Mouse (Mus musculus) embryonic facial prominence, embryonic 11.5 days (tissue): ENCODE data around the gene Clcn3. TPM values are rescaled to one million over a fixed set of nuclear protein-coding genes. Genes with fewer than 3 reads are reported as not detected.

Source experiments
- ATAC-seq: fragments of 200-750 bp; cut with Nextera tagmentation; replicated peaks from 2 replicates; pipeline ENCODE4 v1.8.0; 2017; ENCODE audit warnings: low read depth; ENCODE audit not compliant: insufficient number of reproducible peaks, low FRiP score, low TSS enrichment
- DNase-seq: peaks from one replicate; pipeline ENCODE4 v3.0.0-alpha.2; 2015; ENCODE audit warnings: low spot score
- H3K27ac ChIP-seq: fragments of 300-500 bp; sonication (generic); replicated peaks from 2 replicates; pipeline ENCODE4 v1.5.1; 2014; ENCODE audit warnings: mild to moderate bottlenecking, low read depth, low read length, control low read depth
- H3K27me3 ChIP-seq: fragments of 300-500 bp; sonication (generic); 2 replicates; pipeline ENCODE4 v1.6.1; 2014; ENCODE audit warnings: mild to moderate bottlenecking, low read length, moderate library complexity, mixed read lengths; ENCODE audit not compliant: control insufficient read depth, insufficient read depth
- H3K36me3 ChIP-seq: fragments of 300-500 bp; sonication (generic); replicated peaks from 2 replicates; pipeline ENCODE4 v1.6.1; 2014; ENCODE audit warnings: low read depth, mild to moderate bottlenecking, low read length, moderate library complexity, mixed read lengths; ENCODE audit not compliant: control insufficient read depth, insufficient read depth
- H3K4me1 ChIP-seq: fragments of 300-500 bp; sonication (generic); 2 replicates; pipeline ENCODE4 v1.6.1; 2014; ENCODE audit warnings: low read length, mixed read lengths; ENCODE audit not compliant: control insufficient read depth, insufficient read depth
- H3K4me2 ChIP-seq: fragments of 300-500 bp; sonication (generic); 2 replicates; pipeline ENCODE4 v1.6.1; 2014; ENCODE audit warnings: low read depth, mild to moderate bottlenecking, control low read depth, low read length, moderate library complexity
- H3K4me3 ChIP-seq: fragments of 300-500 bp; sonication (generic); 2 replicates; pipeline ENCODE4 v1.5.1; 2014; ENCODE audit warnings: low read depth, low read length, control low read depth
- H3K9ac ChIP-seq: fragments of 300-500 bp; sonication (generic); replicated peaks from 2 replicates; pipeline ENCODE4 v1.6.1; 2014; ENCODE audit warnings: mild to moderate bottlenecking, control low read depth, low read length
- H3K9me3 ChIP-seq: fragments of 300-500 bp; sonication (generic); replicated peaks from 2 replicates; pipeline ENCODE4 v1.6.1; 2016; ENCODE audit warnings: mild to moderate bottlenecking, low read length, inconsistent platforms, mixed read lengths; ENCODE audit not compliant: control insufficient read depth
- WGBS: fragments of 180-500 bp; shearing (Covaris S2); extraction: QIAGEN DNeasy Blood & Tissue Kit; methylation state at CpG from one replicate; pipeline ENCODE4 v1.1.7; 2014; 5-methylcytosine and 5-hydroxymethylcytosine counted together
- polyA plus RNA-seq: library from polyadenylated mRNA; unstranded; fragments of >200 nt; fragmentation: Nextera tagmentation; extraction: Ambion mirVana; gene quantifications from 2 replicates; pipeline ENCODE4 v1.2.1, GENCODE M21; 2014

Clcn3 gene
- polyA plus RNA-seq, 1 experiment from 2014 or later, result 18.0 TPM

DNA sequence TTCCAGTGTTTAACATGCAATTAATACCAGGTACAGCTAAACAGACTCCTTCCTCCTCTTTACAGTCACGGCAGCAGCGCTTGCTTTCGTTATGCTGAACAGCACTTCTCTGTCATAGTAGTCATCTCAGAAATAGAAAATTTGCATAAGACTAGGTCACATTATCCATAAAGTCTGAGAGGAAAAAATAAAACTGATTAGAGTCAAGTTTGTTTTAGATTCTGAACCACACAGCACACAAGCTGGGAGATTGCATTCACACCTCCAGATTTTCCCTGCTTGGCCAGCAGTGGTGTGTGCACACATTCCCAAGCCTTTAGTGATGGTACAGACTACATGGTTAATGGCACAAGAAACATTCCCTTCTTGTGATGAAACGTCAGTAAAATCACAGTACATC is 71.0 kb downstream of the Clcn3 start:
- H3K27ac ChIP-seq, result no peak overlapping the region
- no peak for DNase-seq

DNA sequence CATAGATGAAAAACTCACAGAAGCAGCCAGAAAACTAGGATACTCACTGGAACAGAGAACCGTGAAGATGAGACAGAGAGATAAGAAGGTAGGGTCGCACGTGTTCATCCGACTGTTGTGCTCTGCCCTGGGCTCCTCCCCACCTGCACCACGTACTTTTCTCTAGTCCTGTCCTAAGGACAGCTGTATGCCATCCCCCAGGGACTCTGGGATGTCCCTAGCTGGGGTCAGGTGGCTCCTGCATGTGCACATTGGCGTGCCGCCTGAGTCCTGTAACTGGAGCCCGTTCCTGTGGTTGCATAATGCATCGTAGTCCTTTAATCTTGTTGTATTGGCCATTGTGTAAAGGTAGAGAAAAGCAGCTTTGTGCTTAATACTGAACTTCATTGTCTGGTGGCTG is 83.0 kb downstream of the Clcn3 start:
- ATAC-seq (no peak), DNase-seq (no peak)
- Histone ChIP-seq H3K36me3 (no peaks in the 10 kb centered on the region; the same call in 1 of the 2 replicates), H3K9ac (no peak overlapping the region), H3K4me1 (no peaks in the 10 kb centered on the region), H3K4me2 (no peak overlapping the region), H3K4me3 (no peak overlapping the region), H3K9me3 (no peaks in the 10 kb centered on the region), H3K27ac (no peak overlapping the region), H3K27me3 (no peaks in the 10 kb centered on the region)
- WGBS, result 69% methylated on average over 9 of the region's 9 CpGs

More for the DNA sequence above, 71.0 kb downstream of the Clcn3 start:
- Histone ChIP-seq H3K36me3 (no peaks in the 10 kb centered on the region), H3K4me2 (no peak overlapping the region), H3K9ac (no peak overlapping the region), H3K27me3 (no peaks in the 10 kb centered on the region), H3K4me1 (no peaks in the 10 kb centered on the region), H3K9me3 (no peaks in the 10 kb centered on the region), H3K4me3 (no peak overlapping the region)
- ATAC-seq, result no peak
- 79% methylated on average over 4 of the region's 4 CpGs for WGBS

DNA sequence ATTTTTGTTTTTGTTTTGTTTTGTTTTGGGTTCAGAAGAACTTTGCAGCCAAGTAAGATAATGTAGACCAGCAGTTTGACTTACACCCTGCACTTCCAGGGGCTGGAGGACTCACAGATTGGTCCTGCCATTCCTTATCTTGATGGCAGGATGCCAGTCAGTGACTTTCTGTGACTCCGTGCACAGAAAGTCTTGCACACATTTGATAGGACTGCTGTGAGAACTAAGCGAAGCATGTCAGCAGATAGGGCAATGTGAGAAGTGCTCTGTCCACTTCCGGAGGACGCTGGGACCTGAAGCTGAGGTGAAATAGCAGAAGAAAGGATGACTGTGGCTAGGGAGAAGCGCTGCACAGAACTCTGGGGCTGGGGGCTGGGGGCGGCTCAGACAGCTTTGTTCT is 87.2 kb downstream of the Clcn3 start:
- no peak overlapping the region for H3K4me3 ChIP-seq
- H3K27me3 ChIP-seq, result no peaks in the 10 kb centered on the region
- no peak overlapping the region for H3K27ac ChIP-seq
- ATAC-seq (no peak), DNase-seq (no peak)
- no peak overlapping the region for H3K4me2 ChIP-seq
- H3K9ac ChIP-seq, result no peak overlapping the region
- H3K4me1 ChIP-seq, result no peaks in the 10 kb centered on the region
- 91% methylated on average over 6 of the region's 6 CpGs for WGBS
- H3K9me3 ChIP-seq, result no peaks in the 10 kb centered on the region
- H3K36me3 ChIP-seq, result no peaks in the 10 kb centered on the region; the same call in 1 of the 2 replicates

DNA sequence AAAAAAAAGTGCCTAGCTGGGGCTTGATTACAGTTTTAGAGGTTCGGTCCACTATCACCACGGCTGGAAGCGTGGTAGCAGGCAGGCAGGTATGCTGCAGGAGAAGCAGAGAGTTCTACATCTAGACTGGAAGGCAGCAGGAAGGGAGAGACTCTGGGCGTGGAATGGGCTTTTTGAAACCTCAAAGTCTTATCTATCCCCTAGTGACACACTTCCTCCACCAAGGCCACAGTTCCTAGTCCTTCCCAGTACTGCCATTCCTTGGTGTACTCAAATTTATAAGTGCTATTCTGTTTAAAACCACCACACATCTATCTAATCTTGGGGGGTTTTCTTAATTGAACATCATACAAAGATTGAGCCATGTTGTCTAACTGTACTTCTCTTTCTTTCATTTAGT is 91.3 kb downstream of the Clcn3 start:
- ATAC-seq (no peak), DNase-seq (no peak)
- no peak overlapping the region for H3K4me3 ChIP-seq
- no peak overlapping the region for H3K27ac ChIP-seq
- no peaks in the 10 kb centered on the region for H3K27me3 ChIP-seq
- H3K36me3 ChIP-seq, result no peaks in the 10 kb centered on the region; the same call in 1 of the 2 replicates
- H3K9ac ChIP-seq, result no peak overlapping the region
- 92% methylated on average over 4 of the region's 4 CpGs for WGBS
- no peaks in the 10 kb centered on the region for H3K9me3 ChIP-seq
- H3K4me2 ChIP-seq, result no peak overlapping the region
- no peaks in the 10 kb centered on the region for H3K4me1 ChIP-seq

DNA sequence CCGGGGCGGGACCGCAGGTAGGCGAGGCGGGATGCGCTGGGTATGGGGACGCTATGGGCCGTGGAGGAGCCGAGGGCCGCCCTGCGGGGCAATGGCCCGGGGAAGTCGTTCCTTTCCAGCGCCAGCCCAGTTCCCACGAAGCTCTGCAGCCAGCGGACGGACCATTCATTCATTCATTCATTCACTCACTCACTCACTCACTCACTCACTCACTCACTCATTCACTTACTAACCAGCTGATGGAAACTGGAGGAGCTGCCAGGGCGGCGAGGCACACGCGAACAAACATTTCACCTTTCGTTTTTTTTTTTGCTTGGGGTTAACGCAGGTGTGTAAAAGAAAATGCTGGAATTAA is 92.6 kb downstream of the Clcn3 start:
- Histone ChIP-seq H3K9ac (peak overlapping the region; percentile 75), H3K27me3 (no peaks in the 10 kb centered on the region), H3K4me2 (peak overlapping the region; percentile 29), H3K4me1 (no peaks in the 10 kb centered on the region), H3K4me3 (peak overlapping the region; percentile 59), H3K9me3 (no peaks in the 10 kb centered on the region), H3K36me3 (no peaks in the 10 kb centered on the region; the same call in 1 of the 2 replicates), H3K27ac (no peak overlapping the region)
- ATAC-seq (no peak), DNase-seq (no peak)
- 1% methylated on average over 22 of the region's 23 CpGs for WGBS

DNA sequence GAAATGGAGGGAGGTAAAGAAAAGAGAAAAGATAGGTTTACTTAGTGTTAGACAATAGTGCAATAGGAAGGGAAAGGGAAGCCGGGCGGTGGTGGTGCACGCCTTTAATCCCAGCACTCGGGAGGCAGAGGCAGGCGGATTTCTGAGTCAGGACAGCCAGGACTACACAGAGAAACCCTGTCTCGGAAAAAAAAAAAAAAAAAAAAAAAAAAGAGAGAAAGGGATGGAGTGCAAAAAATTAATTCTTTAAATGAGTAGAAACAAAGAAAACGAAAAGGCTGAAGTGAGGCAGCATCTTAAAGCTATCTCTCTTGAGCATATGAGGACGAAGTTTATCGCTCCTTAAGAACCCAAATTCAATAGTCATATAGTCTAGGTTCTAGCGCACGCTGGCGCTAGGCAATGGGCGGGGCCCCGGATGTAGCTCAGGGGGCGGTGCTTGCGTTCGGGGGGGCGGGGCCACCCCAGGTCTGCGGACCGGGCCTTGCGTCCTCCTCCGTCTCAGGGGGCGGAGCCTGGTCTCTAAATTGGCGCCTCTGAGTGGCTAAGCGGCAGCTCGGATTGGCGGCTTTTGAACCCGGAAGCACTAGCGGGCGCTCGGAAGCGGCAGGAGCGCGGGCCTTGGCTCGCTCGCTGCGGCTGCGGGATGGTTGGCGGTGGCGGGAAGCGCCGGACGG is 93.1 kb downstream of the Clcn3 start, which contains the start of gene Hpf1:
TSS of gene Hpf1 (plus strand) at position 576 of the 677 bp plus-strand sequence.
- peak; percentile 98 for DNase-seq
- WGBS, result 8% methylated on average over 43 of the region's 43 CpGs
- Histone ChIP-seq H3K9ac (peak within 1 kb of the TSS; percentile 75), H3K36me3 (no peaks in the 10 kb centered on the region; the same call in 1 of the 2 replicates), H3K4me3 (peak within 1 kb of the TSS; percentile 59), H3K4me1 (no peaks in the 10 kb centered on the region), H3K27me3 (no peaks in the 10 kb centered on the region), H3K9me3 (no peaks in the 10 kb centered on the region), H3K27ac (no peak within 1 kb of the TSS), H3K4me2 (peak within 1 kb of the TSS; percentile 29)
- peak; percentile 96 for ATAC-seq

DNA sequence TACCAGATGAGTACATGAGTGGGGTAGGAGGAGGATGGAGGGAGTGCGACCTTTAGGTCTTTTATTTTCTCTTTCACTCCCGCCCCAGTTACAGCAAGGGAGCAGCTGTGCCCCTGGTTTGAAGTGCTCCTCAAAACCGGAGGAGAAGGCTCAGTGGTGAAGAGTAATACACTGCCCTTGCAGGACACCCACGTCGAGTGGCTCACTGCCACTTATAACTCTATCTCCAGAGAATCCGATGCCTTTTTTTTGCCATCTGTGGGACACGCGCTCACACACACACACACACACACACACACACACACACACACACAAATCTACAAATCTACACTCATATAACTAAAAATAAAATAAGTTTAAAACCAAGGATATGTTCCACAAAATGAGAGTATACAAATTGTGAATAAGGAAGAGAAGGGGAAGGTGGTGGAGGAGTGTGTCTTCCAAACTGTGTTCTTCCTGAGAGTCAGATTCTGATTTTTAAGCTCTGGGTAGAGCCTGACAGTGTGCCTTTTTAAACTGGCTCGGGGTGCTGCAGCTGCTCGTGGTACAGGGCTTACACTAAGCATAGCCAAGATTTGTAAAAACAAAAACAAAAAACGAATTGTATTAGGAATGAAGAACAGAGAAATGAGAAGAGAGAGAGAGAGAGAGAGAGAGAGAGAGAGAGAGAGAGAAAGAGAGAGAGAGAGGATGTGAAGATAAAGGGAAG is 93.8 kb downstream of the Clcn3 start:
- no peaks in the 10 kb centered on the region for H3K27me3 ChIP-seq
- ATAC-seq (no peak), DNase-seq (no peak)
- H3K36me3 ChIP-seq, result no peaks in the 10 kb centered on the region; the same call in 1 of the 2 replicates
- no peak overlapping the region for H3K27ac ChIP-seq
- H3K4me3 ChIP-seq, result no peak overlapping the region
- no peak overlapping the region for H3K9ac ChIP-seq
- no peak overlapping the region for H3K4me2 ChIP-seq
- WGBS, result 89% methylated on average over 11 of the region's 11 CpGs
- H3K4me1 ChIP-seq, result no peaks in the 10 kb centered on the region
- H3K9me3 ChIP-seq, result no peaks in the 10 kb centered on the region

DNA sequence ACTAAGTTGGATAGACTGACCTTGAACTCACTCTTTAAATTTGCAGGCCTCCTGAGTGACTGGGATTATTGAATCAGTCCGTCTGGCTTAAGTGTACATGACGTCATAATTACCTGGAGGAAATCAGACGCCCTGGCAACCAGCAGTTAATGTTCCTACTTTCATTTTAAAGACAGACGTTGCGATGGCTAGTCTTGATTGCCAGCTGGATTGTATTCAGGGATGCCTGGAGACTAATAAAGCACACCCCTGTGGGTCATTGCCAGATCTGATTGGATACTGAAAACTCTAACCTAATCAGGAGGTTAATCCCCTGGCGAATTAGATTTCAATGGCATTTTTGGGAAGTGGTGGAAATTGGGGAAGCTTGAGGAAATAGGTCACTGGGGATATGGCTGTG is 96.4 kb downstream of the Clcn3 start:
- WGBS, result 31% methylated on average over 6 of the region's 6 CpGs
- H3K36me3 ChIP-seq, result no peaks in the 10 kb centered on the region
- no peak overlapping the region for H3K4me2 ChIP-seq
- no peaks in the 10 kb centered on the region for H3K4me1 ChIP-seq
- H3K4me3 ChIP-seq, result no peak overlapping the region
- H3K9me3 ChIP-seq, result no peaks in the 10 kb centered on the region
- ATAC-seq (no peak), DNase-seq (peak; percentile 61)
- H3K9ac ChIP-seq, result no peak overlapping the region
- H3K27me3 ChIP-seq, result no peaks in the 10 kb centered on the region
- H3K27ac ChIP-seq, result no peak overlapping the region
